Comparison of ENCODE assay signal across 8 mouse cellular contexts in genomic region chr1:171294298-171295062, GRCm38 (mm10). TPM values are rescaled to one million over a fixed set of nuclear protein-coding genes. Genes with fewer than 3 reads are reported as not detected.
DNase-seq lines count a peak whose midpoint lies in the region; ATAC-seq and TF ChIP-seq lines count a peak whose summit lies in the region.

TSS of gene Ufc1 (minus strand) at chr1:171295024.

- peak within 1 kb of the TSS; percentile 64 for H3K4me2 ChIP-seq in forebrain, embryonic 16.5 days (ENCODE audit: low read length)
- H3K4me2 ChIP-seq in neural tube, embryonic 14.5 days (ENCODE audit: low read depth, low read length), result peak within 1 kb of the TSS; percentile 65

- intact Hi-C loops in heart, postnatal 36 days (cut with DNase I), result loop anchor here (1.0 to 5.0 kb wide), 2 partner anchors 34 to 118 kb away; partner anchors contain the start of gene Usf1

- peak; percentile 58 for DNase-seq in G1E (ENCODE audit: low spot score)
- peak; percentile 86 to 87 for DNase-seq in cerebellum, adult 18-20 months
- peak; percentile 82 to 91 for DNase-seq in heart, postnatal 36 days
- DNase-seq in layer of hippocampus, adult 18-20 months (ENCODE audit: low spot score in 2 of 2), result peak; percentile 76 to 92
- peak; percentile 88 to 90 for DNase-seq in lung, adult 18-20 months

- WGBS in forebrain, embryonic 16.5 days, result under 1% methylated on average over 42 of the region's 42 CpGs
- under 1% methylated on average over 42 of the region's 42 CpGs for WGBS in neural tube, embryonic 14.5 days

- H3K9ac ChIP-seq in forebrain, embryonic 16.5 days (replicated peaks; ENCODE audit: low read depth, low read length), result peak within 1 kb of the TSS; percentile 95
- peak within 1 kb of the TSS; percentile 89 for H3K9ac ChIP-seq in neural tube, embryonic 14.5 days (replicated peaks; ENCODE audit: low read depth, low read length)

- peak within 1 kb of the TSS; percentile 80 for H3K4me3 ChIP-seq in G1E (ENCODE audit: low read depth, low read length)
- H3K4me3 ChIP-seq in forebrain, embryonic 16.5 days (replicated peaks; ENCODE audit: low read length), result peak within 1 kb of the TSS; percentile 94
- peak within 1 kb of the TSS; percentile 72 for H3K4me3 ChIP-seq in neural tube, embryonic 14.5 days (ENCODE audit: low read depth, low read length)
- H3K4me3 ChIP-seq in testis, adult 2 months (ENCODE audit: control insufficient read depth, low read depth, low read length), result peak within 1 kb of the TSS; percentile 100

- no peaks in the 10 kb centered on the region for H3K9me3 ChIP-seq in G1E (replicated peaks)
- H3K9me3 ChIP-seq in forebrain, embryonic 16.5 days (ENCODE audit: control insufficient read depth, low read length), result no peaks in the 10 kb centered on the region
- no peaks in the 10 kb centered on the region for H3K9me3 ChIP-seq in neural tube, embryonic 14.5 days (ENCODE audit: control insufficient read depth, low read length)

- H3K36me3 ChIP-seq in G1E (replicated peaks), result peaks cover 19% of the 10 kb centered on the region
- peaks cover 2% of the 10 kb centered on the region; the same call in 1 of the 2 replicates for H3K36me3 ChIP-seq in forebrain, embryonic 16.5 days (ENCODE audit: control insufficient read depth, insufficient read depth)
- no peaks in the 10 kb centered on the region; the same call in 1 of the 2 replicates for H3K36me3 ChIP-seq in neural tube, embryonic 14.5 days (ENCODE audit: control insufficient read depth, insufficient read depth, low read length)
- no peaks in the 10 kb centered on the region for H3K36me3 ChIP-seq in testis, adult 2 months (ENCODE audit: control insufficient read depth, insufficient read depth, low read length)

- no peak for TF ChIP-seq CTCF in G1E (IDR thresholded peaks at IDR 0.05; ENCODE audit: low read depth, low read length)
- TF ChIP-seq CTCF in testis, adult 2 months (IDR thresholded peaks at IDR 0.05; ENCODE audit: control insufficient read depth, insufficient read depth, insufficient replicate concordance, low read depth, low read length), result no peak

- peak within 1 kb of the TSS; percentile 94 for H3K27ac ChIP-seq in forebrain, embryonic 16.5 days (ENCODE audit: low read length)
- peak within 1 kb of the TSS; percentile 95 for H3K27ac ChIP-seq in neural tube, embryonic 14.5 days (ENCODE audit: low read depth, low read length)
- peak within 1 kb of the TSS; percentile 98 for H3K27ac ChIP-seq in testis, adult 2 months (ENCODE audit: control insufficient read depth, insufficient read depth, low read depth, low read length)

- peak; percentile 68 for TF ChIP-seq POLR2A in testis, adult 2 months (IDR thresholded peaks at IDR 0.05; ENCODE audit: control insufficient read depth, low read depth, low read length)

- peaks cover 23% of the 10 kb centered on the region for H3K4me1 ChIP-seq in G1E (ENCODE audit: insufficient read depth, low read depth, low read length)
- H3K4me1 ChIP-seq in forebrain, embryonic 16.5 days (replicated peaks; ENCODE audit: control insufficient read depth, insufficient read depth, low read length), result peaks cover 7% of the 10 kb centered on the region
- H3K4me1 ChIP-seq in neural tube, embryonic 14.5 days (ENCODE audit: control insufficient read depth, insufficient read depth, low read length), result peaks cover 8% of the 10 kb centered on the region
- no peaks in the 10 kb centered on the region for H3K4me1 ChIP-seq in testis, adult 2 months (ENCODE audit: control insufficient read depth, insufficient read depth, low read length)

- no peaks in the 10 kb centered on the region for H3K27me3 ChIP-seq in G1E (ENCODE audit: insufficient read depth, low read length)
- H3K27me3 ChIP-seq in forebrain, embryonic 16.5 days (replicated peaks; ENCODE audit: control insufficient read depth, insufficient read depth, low read length), result peaks cover 21% of the 10 kb centered on the region
- H3K27me3 ChIP-seq in neural tube, embryonic 14.5 days (ENCODE audit: control insufficient read depth, insufficient read depth, low read length), result no peaks in the 10 kb centered on the region; the same call in 1 of the 2 replicates
- H3K27me3 ChIP-seq in testis, adult 2 months (ENCODE audit: control insufficient read depth, insufficient read depth, low read length), result no peaks in the 10 kb centered on the region

- peak; percentile 79 for ATAC-seq in G1E (ENCODE audit: extremely low read depth, insufficient number of reproducible peaks, low FRiP score, poor library complexity, severe bottlenecking)
- peak; percentile 82 for ATAC-seq in forebrain, embryonic 16.5 days
- ATAC-seq in neural tube, embryonic 14.5 days (ENCODE audit: low read depth), result peak; percentile 84

RNA-seq across cellular contexts. Expression of gene Ufc1, which starts in this region (rescaled TPM):
- total RNA-seq in G1E (2014; fragmentation: Nextera tagmentation) (33.4 and 34.3 TPM in 2 replicates), G1E (2017) (96.2 and 111 TPM in 2 replicates)
- polyA plus RNA-seq in G1E (2012), result 38.5 and 47.9 TPM in 2 replicates
- polyA plus RNA-seq in forebrain, embryonic 16.5 days (2015; fragmentation: Nextera tagmentation; extraction: Ambion mirVana), result 93.5 and 102 TPM in 2 replicates
- 10 to 100 TPM; 84.9 to 88.8 TPM for total RNA-seq in heart, postnatal 36 days (2021)
- total RNA-seq in layer of hippocampus, adult 18-20 months (2021), result 100 to 1,000 TPM in 1 of 2 experiments, 10 to 100 TPM in 1; 99.7 to 108 TPM
- 116 and 124 TPM in 2 replicates for polyA plus RNA-seq in neural tube, embryonic 14.5 days (2014; fragmentation: Nextera tagmentation; extraction: Ambion mirVana)
- polyA plus RNA-seq in testis, adult 2 months (2012; rRNA removed), result 19.1 and 20.0 TPM in 2 replicates

Comparison
In these comparisons a context has a peak if more than half of its experiments do, and no peak if none do; other contexts are left out.
1. Peak in every context shown above with its lines: DNase-seq, ATAC-seq, H3K4me3 ChIP-seq and H3K27ac ChIP-seq.